Mouse (Mus musculus): Measurements from ENCODE around the gene Myadm.
"Not testable (repeated sequence)": the region's sequence is repeated elsewhere in the genome, so short reads cannot be mapped to it uniquely, and the experiment has no call there.

Myadm gene

GRCm38 (mm10) chr7:3288976-3289970, at the start of gene Myadm, which contains the start of gene Prkcg:
Myadm (plus strand) TSS chr7:3289080.
Prkcg (plus strand) TSS chr7:3289179.
- DNase-seq (ENCODE audit: low spot score): peak; percentile 68

DNA sequence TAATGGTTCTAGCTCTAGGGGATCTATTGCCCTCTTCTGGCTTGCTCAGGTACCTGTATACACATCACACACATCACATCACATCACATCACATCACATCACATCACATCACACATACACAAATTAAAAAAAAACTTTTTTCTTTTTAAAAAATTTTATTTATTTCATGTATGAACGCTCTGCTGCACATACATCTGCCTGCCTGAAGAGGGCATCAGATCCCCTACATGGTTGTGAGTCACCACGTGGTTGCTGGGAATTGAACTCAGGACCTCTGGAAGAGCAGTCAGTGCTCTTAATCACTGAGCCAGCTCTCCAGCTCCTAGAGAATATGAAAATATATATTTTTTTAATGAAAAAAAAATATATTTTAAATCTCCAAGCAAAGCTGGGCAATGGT, 49.7 kb upstream of the Myadm start:
- DNase-seq (ENCODE audit: low spot score): no peak

GRCm38 (mm10) chr7:3260701-3261100, 28.2 kb upstream of the Myadm start:
- DNase-seq (ENCODE audit: low spot score): no peak

DNA sequence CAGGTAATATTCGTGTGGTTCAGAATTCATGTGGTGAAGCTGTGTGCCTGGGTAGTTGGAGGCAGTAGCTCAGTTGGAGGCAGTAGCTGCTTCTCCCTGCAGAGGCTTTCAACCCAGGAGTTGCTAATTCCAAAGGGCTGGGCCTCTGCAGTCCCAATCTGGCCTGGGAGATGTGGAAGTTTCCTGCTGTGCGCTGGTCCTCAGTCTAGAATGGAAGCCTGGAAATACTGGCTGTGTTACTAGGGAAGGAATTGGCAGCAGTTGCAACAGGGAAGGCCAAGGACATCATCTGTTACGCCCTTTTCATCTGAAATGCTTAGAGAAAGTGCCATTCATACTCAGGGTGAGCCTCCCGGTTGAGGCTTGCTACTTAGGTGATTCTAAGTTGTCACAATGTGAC, 27.4 kb upstream of the Myadm start:
- DNase-seq (ENCODE audit: low spot score): no peak

DNA sequence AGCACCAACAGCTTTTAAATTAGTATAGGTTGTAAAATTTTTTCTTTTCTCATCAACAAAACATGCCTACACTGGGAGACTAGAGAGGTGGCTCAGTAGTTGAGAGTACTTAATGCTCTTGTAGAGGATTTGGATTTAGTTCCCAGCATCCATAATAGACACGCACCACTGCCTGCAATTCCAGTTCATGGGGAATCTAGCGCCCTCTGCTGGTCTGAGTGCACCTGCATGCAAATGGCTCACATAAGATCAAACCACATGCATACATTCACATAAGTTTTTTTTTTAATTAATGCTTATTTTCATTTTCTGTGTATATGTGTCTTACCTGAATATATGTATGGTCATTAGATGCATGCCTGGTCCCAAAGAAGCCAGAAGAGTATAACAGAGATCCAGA, 26.1 kb upstream of the Myadm start:
- peak; percentile 25 for DNase-seq (ENCODE audit: low spot score)

- DNase-seq (ENCODE audit: low spot score): no peak
Observed at GRCm38 (mm10) chr7:3264390-3265022, 24.4 kb upstream of the Myadm start.

- DNase-seq (ENCODE audit: low spot score): no peak
Observed at GRCm38 (mm10) chr7:3265311-3265710, 23.6 kb upstream of the Myadm start.

GRCm38 (mm10) chr7:3267261-3267660, 21.6 kb upstream of the Myadm start:
- no peak for DNase-seq (ENCODE audit: low spot score)

DNA sequence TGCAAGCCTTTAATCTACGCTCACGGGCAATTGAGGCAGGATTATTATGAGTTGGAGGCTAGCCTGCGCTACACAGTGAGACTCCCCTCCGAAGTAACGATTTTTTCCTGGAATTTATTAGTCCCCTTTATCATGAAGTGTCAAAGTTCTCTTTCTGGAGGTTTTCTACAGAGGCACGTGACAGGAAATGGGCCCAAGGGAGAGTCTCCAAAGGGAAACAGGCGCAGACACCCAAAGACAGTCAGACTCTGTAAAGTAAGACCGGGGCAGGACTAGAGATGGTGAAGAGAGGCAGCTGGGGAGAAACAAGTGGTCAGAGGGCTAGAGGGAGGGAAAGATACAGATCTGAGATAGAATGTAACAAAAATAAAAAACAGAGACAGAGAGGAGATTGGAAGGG, 21.0 kb upstream of the Myadm start:
- no peak for DNase-seq (ENCODE audit: low spot score)

- DNase-seq (ENCODE audit: low spot score): no peak
Observed at GRCm38 (mm10) chr7:3268291-3268690, 20.6 kb upstream of the Myadm start.

GRCm38 (mm10) chr7:3272206-3272605, 16.7 kb upstream of the Myadm start:
- DNase-seq (ENCODE audit: low spot score): no peak

DNA sequence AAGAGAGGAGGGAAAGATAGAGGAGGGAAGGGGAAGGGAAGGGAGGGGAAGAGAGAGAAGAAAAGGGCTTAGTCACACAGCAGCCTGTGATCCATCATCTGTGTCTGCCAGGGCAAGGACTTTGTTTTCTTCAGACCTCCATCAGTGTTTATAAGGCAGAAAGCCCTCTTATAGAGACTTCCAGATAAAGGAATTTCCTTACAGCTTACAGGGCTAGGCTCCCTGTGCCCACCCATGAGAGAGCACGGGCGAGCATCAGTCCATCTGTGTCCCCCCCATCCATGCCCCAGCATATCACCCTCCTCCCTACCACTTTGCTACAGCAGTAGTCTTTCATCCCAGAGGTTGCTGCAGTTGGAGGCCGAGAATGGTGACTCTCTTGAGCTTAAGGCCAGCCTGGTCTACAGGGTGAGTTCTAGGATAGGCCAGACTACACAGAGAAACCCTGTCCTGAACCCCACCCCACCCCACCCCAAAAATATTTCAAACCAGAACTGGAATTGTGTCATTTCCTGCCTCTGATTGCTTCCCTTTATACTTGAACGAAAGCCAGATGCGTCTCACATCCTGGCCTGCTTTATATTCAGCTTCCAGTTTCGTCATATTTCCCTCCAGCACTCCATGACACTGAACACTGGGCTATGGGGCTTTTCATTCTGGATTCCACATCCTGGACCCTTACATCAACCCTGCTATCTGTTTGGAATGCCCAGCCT, 13.3 kb upstream of the Myadm start:
- no peak for DNase-seq (ENCODE audit: low spot score)

GRCm38 (mm10) chr7:3276781-3277180, 12.1 kb upstream of the Myadm start:
- not testable (repeated sequence) for DNase-seq (ENCODE audit: low spot score)

DNA sequence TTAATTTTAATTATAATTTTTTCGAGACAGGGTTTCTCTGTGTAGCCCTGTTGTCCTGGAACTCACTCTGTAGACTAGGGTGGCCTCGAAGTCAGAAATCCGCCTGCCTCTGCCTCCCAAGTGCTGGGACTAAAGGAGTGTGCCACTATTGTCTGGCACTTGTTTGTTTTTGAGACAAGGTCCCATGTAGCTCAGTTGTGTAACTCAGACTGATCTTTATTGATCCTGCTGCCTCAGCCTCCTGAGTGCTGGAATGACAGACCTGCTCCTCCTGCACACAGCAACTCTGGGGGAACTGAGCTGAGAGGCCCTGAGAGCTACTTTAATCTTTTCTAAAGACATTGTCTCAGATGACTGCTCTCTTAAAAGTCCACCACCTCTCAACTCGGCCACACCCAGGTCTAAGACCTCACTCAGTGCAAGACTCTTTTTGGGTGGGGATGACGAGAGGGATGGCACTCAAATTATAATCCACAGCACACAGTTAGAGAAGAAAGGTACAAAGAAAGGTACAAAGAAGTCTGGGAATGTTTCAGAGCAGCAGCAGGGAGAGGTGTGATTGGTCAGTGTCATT, 8.7 kb upstream of the Myadm start:
- DNase-seq (ENCODE audit: low spot score): no peak

- DNase-seq (ENCODE audit: low spot score): no peak
Observed at GRCm38 (mm10) chr7:3280654-3281153, 8.2 kb upstream of the Myadm start.

DNA sequence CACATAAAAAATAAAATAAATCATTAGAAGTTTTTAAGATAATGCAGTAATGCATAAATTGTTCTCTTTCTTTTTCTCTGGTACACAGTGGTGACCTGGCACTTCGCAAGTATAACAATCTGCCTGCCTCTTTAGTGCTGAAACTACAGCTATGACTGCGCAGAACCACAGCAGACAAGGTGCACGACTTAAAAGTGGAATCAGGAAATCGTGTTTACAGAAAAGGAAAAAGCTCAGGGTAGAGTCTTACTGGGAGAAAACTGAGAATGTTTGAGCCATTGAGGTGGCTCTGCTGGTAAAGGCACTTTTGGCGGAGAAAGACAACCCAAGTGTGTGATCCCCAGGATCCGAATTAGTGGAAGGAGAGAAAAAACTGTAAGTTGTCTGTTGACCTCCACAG, 7.1 kb upstream of the Myadm start:
- DNase-seq (ENCODE audit: low spot score): no peak

- no peak for DNase-seq (ENCODE audit: low spot score)
Observed at GRCm38 (mm10) chr7:3283081-3283875, 5.6 kb upstream of the Myadm start.

GRCm38 (mm10) chr7:3284604-3285003, 4.3 kb upstream of the Myadm start:
- DNase-seq (ENCODE audit: low spot score): no peak

DNA sequence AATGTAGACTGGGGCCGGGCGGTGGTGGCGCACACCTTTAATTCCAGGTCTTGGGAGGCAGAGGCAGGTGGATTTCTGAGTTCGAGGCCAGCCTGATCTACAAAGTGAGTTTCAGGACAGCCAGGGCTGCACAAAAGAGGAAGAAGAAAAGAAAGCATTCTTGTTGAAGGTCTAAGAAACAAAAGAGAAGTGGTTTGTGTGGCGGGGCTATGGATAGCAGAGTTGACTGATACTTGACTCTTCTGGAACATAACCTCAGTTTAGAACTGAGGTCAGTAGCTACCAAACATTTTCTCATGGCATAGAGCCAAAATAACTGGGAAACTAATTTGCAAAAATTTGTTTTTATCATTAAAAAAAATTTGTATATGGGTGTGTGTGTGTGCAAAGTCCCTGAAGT, 2.8 kb upstream of the Myadm start:
- no peak for DNase-seq (ENCODE audit: low spot score)

DNA sequence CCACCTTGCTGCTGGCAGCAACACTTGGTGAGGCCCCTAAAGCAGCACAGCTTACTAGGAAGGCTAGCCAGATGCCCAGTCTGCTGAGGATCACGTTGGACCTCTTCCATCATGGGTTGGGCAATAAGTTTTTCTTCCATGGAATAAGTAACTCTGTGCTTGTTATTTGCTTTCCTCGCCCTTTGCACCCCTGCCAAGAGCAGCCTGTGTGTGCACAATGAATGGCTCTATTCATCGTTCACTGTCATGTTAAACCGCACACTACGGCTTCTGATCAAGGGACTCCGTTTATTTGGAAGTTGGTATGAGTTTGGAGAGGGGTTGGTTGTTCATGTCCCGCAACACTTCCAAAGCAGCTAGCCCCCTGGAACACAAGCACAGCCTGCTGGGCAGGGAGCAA, 1.7 kb upstream of the Myadm start:
- no peak for DNase-seq (ENCODE audit: low spot score)
